Mouse (Mus musculus) myocyte (in vitro differentiated cells): ENCODE measurements around the gene Tchhl1.

ENCODE experiments used
- E2F4 ChIP-seq: IDR thresholded peaks from one replicate; pipeline ENCODE4 v1.6.1; 2011; ENCODE audit warnings: mild to moderate bottlenecking, control low read depth, moderate library complexity; ENCODE audit not compliant: insufficient read depth
- POLR2A ChIP-seq: IDR thresholded peaks from one replicate; pipeline ENCODE4 v1.6.1; 2011; ENCODE audit warnings: low read depth, mild to moderate bottlenecking, control low read depth, moderate library complexity; ENCODE audit not compliant: insufficient read length
- POLR2AphosphoS2 ChIP-seq: IDR thresholded peaks from one replicate; pipeline ENCODE4 v1.6.1; 2011; ENCODE audit warnings: low read depth, control low read depth; ENCODE audit not compliant: insufficient read length
- REST ChIP-seq: IDR thresholded peaks from one replicate; pipeline ENCODE4 v1.6.1; 2011; ENCODE audit warnings: mild to moderate bottlenecking, control low read depth, moderate library complexity; ENCODE audit not compliant: insufficient read depth, insufficient read length
- TCF3 ChIP-seq: IDR thresholded peaks from one replicate; pipeline ENCODE4 v1.6.1; 2011; ENCODE audit warnings: low read depth, control low read depth; ENCODE audit not compliant: insufficient read length
- USF1 ChIP-seq: IDR thresholded peaks from one replicate; pipeline ENCODE4 v1.6.1; 2011; ENCODE audit warnings: low read depth, mild to moderate bottlenecking, control low read depth, moderate library complexity

- TF ChIP-seq E2F4 (no peak), USF1 (no peak), TCF3 (no peak), REST (no peak), POLR2A (no peak), POLR2AphosphoS2 (no peak)
These were observed 36.9 kb upstream of the Tchhl1 start for GRCm38 (mm10) chr3:93431673-93432072.
